Mouse (Mus musculus): Measurements from ENCODE around the gene Gm9970. TPM values are rescaled to one million over a fixed set of nuclear protein-coding genes. Genes with fewer than 3 reads are reported as not detected.

Gene Gm9970
- polyA plus RNA-seq, 2 experiments, result not detected

GRCm38 (mm10) chr5:31273018-31273417 lies 32.0 kb upstream of the Gm9970 start:
- no peak overlapping the region for H3K27ac ChIP-seq (replicated peaks; ENCODE audit: low read depth, low read length)
- ATAC-seq (ENCODE audit: low FRiP score, low read depth), result no peak
- no peak for TF ChIP-seq POLR2A (IDR thresholded peaks at IDR 0.05; ENCODE audit: borderline replicate concordance, extremely low read depth, insufficient read depth, insufficient read length)
- WGBS, result 86% methylated on average over 6 of the region's 6 CpGs
- DNase-seq (ENCODE audit: low spot score), result no peak
- H3K4me1 ChIP-seq (ENCODE audit: control insufficient read depth, insufficient read depth, low read length), result no peaks in the 10 kb centered on the region
- H3K9ac ChIP-seq (ENCODE audit: low read depth, low read length, severe bottlenecking), result no peak overlapping the region
- H3K9me3 ChIP-seq (ENCODE audit: control insufficient read depth, low read length), result no peaks in the 10 kb centered on the region
- no peak overlapping the region for H3K4me2 ChIP-seq (replicated peaks; ENCODE audit: low read depth, low read length, severe bottlenecking)
- H3K36me3 ChIP-seq (ENCODE audit: control insufficient read depth, insufficient read depth, low read length), result peaks cover 78% of the 10 kb centered on the region
- no peak overlapping the region for H3K4me3 ChIP-seq (replicated peaks; ENCODE audit: low read length)
- no peaks in the 10 kb centered on the region for H3K27me3 ChIP-seq (ENCODE audit: control insufficient read depth, insufficient read depth, low read length)

- 87% methylated on average over 6 of the region's 6 CpGs for WGBS
- no peak overlapping the region for H3K4me2 ChIP-seq (replicated peaks; ENCODE audit: low read depth, low read length, severe bottlenecking)
- DNase-seq (ENCODE audit: low spot score), result no peak
- H3K9me3 ChIP-seq (ENCODE audit: control insufficient read depth, low read length), result no peaks in the 10 kb centered on the region
- H3K4me3 ChIP-seq (replicated peaks; ENCODE audit: low read length), result no peak overlapping the region
- no peak overlapping the region for H3K9ac ChIP-seq (ENCODE audit: low read depth, low read length, severe bottlenecking)
- H3K27ac ChIP-seq (replicated peaks; ENCODE audit: low read depth, low read length), result no peak overlapping the region
- H3K27me3 ChIP-seq (ENCODE audit: control insufficient read depth, insufficient read depth, low read length), result no peaks in the 10 kb centered on the region
- no peaks in the 10 kb centered on the region for H3K4me1 ChIP-seq (ENCODE audit: control insufficient read depth, insufficient read depth, low read length)
- no peak for TF ChIP-seq POLR2A (IDR thresholded peaks at IDR 0.05; ENCODE audit: borderline replicate concordance, extremely low read depth, insufficient read depth, insufficient read length)
- peaks cover 88% of the 10 kb centered on the region for H3K36me3 ChIP-seq (ENCODE audit: control insufficient read depth, insufficient read depth, low read length)
- ATAC-seq (ENCODE audit: low FRiP score, low read depth), result no peak
These were observed 26.7 kb upstream of the Gm9970 start for GRCm38 (mm10) chr5:31267686-31268085.

DNA sequence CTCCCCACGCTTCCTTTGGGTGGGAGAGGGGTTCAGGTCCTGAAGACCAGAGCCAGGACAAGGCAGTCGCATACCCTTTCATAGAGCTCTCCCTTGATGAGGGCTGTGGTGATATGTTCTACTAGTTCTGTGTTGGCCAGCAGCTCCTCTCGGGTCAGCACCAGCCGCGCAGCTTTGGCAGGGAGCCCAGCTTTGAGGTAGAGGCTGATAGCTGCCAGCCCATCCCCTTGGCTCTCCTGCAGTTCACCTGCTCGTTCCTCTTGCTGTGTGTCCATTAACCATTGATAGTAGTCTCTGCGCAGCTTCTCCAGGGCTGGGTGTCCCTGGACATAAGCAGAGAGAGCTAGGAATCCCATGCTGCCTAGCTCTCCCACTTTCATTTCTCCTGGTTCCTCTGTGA lies 25.1 kb upstream of the Gm9970 start:
- peaks cover 91% of the 10 kb centered on the region for H3K36me3 ChIP-seq (ENCODE audit: control insufficient read depth, insufficient read depth, low read length)
- DNase-seq (ENCODE audit: low spot score), result no peak
- no peak overlapping the region for H3K9ac ChIP-seq (ENCODE audit: low read depth, low read length, severe bottlenecking)
- H3K4me2 ChIP-seq (replicated peaks; ENCODE audit: low read depth, low read length, severe bottlenecking), result no peak overlapping the region
- ATAC-seq (ENCODE audit: low FRiP score, low read depth), result no peak
- H3K27ac ChIP-seq (replicated peaks; ENCODE audit: low read depth, low read length), result no peak overlapping the region
- no peaks in the 10 kb centered on the region for H3K9me3 ChIP-seq (ENCODE audit: control insufficient read depth, low read length)
- WGBS, result 87% methylated on average over 7 of the region's 7 CpGs
- no peaks in the 10 kb centered on the region for H3K4me1 ChIP-seq (ENCODE audit: control insufficient read depth, insufficient read depth, low read length)
- H3K4me3 ChIP-seq (replicated peaks; ENCODE audit: low read length), result no peak overlapping the region
- no peak for TF ChIP-seq POLR2A (IDR thresholded peaks at IDR 0.05; ENCODE audit: borderline replicate concordance, extremely low read depth, insufficient read depth, insufficient read length)
- no peaks in the 10 kb centered on the region for H3K27me3 ChIP-seq (ENCODE audit: control insufficient read depth, insufficient read depth, low read length)

- no peak for DNase-seq (ENCODE audit: low spot score)
- peak; percentile 34; the same call in 1 of the 2 replicates for ATAC-seq (ENCODE audit: low FRiP score, low read depth)
- no peaks in the 10 kb centered on the region for H3K27me3 ChIP-seq (ENCODE audit: control insufficient read depth, insufficient read depth, low read length)
- no peak overlapping the region for H3K9ac ChIP-seq (ENCODE audit: low read depth, low read length, severe bottlenecking)
- H3K27ac ChIP-seq (replicated peaks; ENCODE audit: low read depth, low read length), result no peak overlapping the region
- no peaks in the 10 kb centered on the region for H3K9me3 ChIP-seq (ENCODE audit: control insufficient read depth, low read length)
- peaks cover 87% of the 10 kb centered on the region for H3K36me3 ChIP-seq (ENCODE audit: control insufficient read depth, insufficient read depth, low read length)
- 79% methylated on average over 11 of the region's 11 CpGs for WGBS
- H3K4me2 ChIP-seq (replicated peaks; ENCODE audit: low read depth, low read length, severe bottlenecking), result no peak overlapping the region
- H3K4me3 ChIP-seq (replicated peaks; ENCODE audit: low read length), result no peak overlapping the region
- no peak for TF ChIP-seq POLR2A (IDR thresholded peaks at IDR 0.05; ENCODE audit: borderline replicate concordance, extremely low read depth, insufficient read depth, insufficient read length)
- peaks cover 3% of the 10 kb centered on the region; the same call in 1 of the 2 replicates for H3K4me1 ChIP-seq (ENCODE audit: control insufficient read depth, insufficient read depth, low read length)
These were observed 16.6 kb upstream of the Gm9970 start for GRCm38 (mm10) chr5:31257616-31258015.

- no peak for TF ChIP-seq POLR2A (IDR thresholded peaks at IDR 0.05; ENCODE audit: borderline replicate concordance, extremely low read depth, insufficient read depth, insufficient read length)
- no peak overlapping the region for H3K27ac ChIP-seq (replicated peaks; ENCODE audit: low read depth, low read length)
- DNase-seq (ENCODE audit: low spot score) (no peak), ATAC-seq (ENCODE audit: low FRiP score, low read depth) (no peak)
- 89% methylated on average over 2 of the region's 2 CpGs for WGBS
- H3K36me3 ChIP-seq (ENCODE audit: control insufficient read depth, insufficient read depth, low read length), result peaks cover 81% of the 10 kb centered on the region
- no peak overlapping the region for H3K4me3 ChIP-seq (replicated peaks; ENCODE audit: low read length)
- no peaks in the 10 kb centered on the region for H3K9me3 ChIP-seq (ENCODE audit: control insufficient read depth, low read length)
- no peaks in the 10 kb centered on the region for H3K27me3 ChIP-seq (ENCODE audit: control insufficient read depth, insufficient read depth, low read length)
- no peak overlapping the region for H3K9ac ChIP-seq (ENCODE audit: low read depth, low read length, severe bottlenecking)
- no peak overlapping the region for H3K4me2 ChIP-seq (replicated peaks; ENCODE audit: low read depth, low read length, severe bottlenecking)
- peaks cover 19% of the 10 kb centered on the region for H3K4me1 ChIP-seq (ENCODE audit: control insufficient read depth, insufficient read depth, low read length)
These were observed 14.9 kb upstream of the Gm9970 start for GRCm38 (mm10) chr5:31255971-31256370.

GRCm38 (mm10) chr5:31255381-31255780 lies 14.3 kb upstream of the Gm9970 start:
- WGBS, result 91% methylated on average over 2 of the region's 2 CpGs
- peaks cover 81% of the 10 kb centered on the region for H3K36me3 ChIP-seq (ENCODE audit: control insufficient read depth, insufficient read depth, low read length)
- H3K4me2 ChIP-seq (replicated peaks; ENCODE audit: low read depth, low read length, severe bottlenecking), result no peak overlapping the region
- peaks cover 23% of the 10 kb centered on the region for H3K4me1 ChIP-seq (ENCODE audit: control insufficient read depth, insufficient read depth, low read length)
- no peak for ATAC-seq (ENCODE audit: low FRiP score, low read depth)
- DNase-seq (ENCODE audit: low spot score), result no peak
- H3K9ac ChIP-seq (ENCODE audit: low read depth, low read length, severe bottlenecking), result no peak overlapping the region
- no peak for TF ChIP-seq POLR2A (IDR thresholded peaks at IDR 0.05; ENCODE audit: borderline replicate concordance, extremely low read depth, insufficient read depth, insufficient read length)
- H3K27ac ChIP-seq (replicated peaks; ENCODE audit: low read depth, low read length), result no peak overlapping the region
- H3K9me3 ChIP-seq (ENCODE audit: control insufficient read depth, low read length), result no peaks in the 10 kb centered on the region
- H3K27me3 ChIP-seq (ENCODE audit: control insufficient read depth, insufficient read depth, low read length), result no peaks in the 10 kb centered on the region
- H3K4me3 ChIP-seq (replicated peaks; ENCODE audit: low read length), result no peak overlapping the region
